Mouse (Mus musculus) layer of hippocampus, adult 11-12 months (tissue): ENCODE measurements at regions not wholly inside any gene's neighbourhood (a gene's known extent, or its start where the extent isn't known, plus 50 kb on each side); places are given as distances from the start of the nearest gene placed in this dataset.
A peak's percentile ranks its signal among the peaks of the same experiment; 100 is the strongest.

Experiments
- DNase-seq: peaks from one replicate; pipeline ENCODE4 v3.0.0; 2022; ENCODE audit warnings: low spot score

DNA sequence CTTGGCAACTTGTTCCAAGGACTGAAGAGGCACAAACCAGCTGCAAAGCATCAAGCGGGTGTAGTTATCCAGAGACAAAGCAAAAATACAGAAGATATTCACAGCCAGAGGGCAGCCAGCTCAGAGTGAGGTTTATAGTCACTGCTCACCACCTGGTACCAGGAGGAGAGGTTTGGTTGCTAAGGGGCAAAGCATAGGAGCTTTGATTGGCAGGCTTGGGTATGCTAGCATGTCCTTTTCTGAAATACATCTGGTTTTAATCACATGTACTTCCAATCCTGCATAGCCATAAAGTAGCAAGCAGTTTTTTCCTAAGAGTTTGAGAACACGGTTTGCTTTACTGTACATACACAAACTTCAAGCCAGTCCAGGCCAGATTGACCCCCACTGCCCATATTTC lies 349.4 kb downstream of the Matn1 start:
- DNase-seq: no peak

GRCm38 (mm10) chr4:131298011-131298674 lies 354.0 kb downstream of the Matn1 start:
- no peak for DNase-seq

- no peak for DNase-seq
These were observed 359.8 kb downstream of the Matn1 start for GRCm38 (mm10) chr4:131303936-131304335.

- peak; percentile 63 for DNase-seq
These were observed 360.2 kb downstream of the Matn1 start for GRCm38 (mm10) chr4:131304361-131304777.

DNA sequence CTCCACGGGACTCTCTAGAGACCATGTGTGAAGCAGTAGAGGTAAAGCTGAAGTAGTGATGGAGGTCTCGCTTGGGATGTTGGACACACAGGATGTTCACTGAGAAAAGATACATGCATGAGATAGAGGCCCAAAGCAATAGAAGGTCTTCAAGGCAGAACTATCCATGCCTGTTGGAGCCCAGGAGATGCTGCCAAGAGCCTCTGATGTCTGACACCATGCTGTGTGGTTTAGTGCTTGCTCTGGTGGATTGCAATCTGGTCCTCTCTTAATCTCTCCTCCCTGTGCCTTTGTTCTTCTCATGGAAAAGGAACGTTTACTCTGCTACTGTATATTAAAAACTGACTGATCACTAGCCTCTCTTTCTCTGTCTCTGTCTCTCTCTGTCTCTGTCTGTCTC lies 370.0 kb downstream of the Matn1 start:
- no peak for DNase-seq

DNA sequence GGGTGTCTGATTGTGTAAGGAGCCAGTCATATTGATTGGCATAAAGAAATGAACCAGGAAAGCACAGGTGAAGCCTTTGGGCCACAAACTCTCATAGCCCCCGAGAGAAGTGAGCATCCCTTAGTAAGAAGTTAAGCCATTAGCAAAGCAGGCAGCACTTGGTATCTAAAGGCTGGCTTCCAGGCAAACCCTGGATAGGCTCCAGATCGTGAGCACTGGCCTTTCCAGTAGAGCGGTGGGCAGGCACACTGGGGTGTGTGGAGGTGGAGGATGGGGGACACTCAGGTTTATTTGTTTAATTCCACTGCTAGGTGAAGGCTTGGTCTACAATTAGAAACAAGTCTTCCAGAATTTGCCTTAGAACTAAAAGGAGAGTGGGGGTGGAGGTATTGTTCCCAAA lies 371.9 kb downstream of the Matn1 start:
- no peak for DNase-seq

- no peak for DNase-seq
These were observed 378.1 kb downstream of the Matn1 start for GRCm38 (mm10) chr4:131322323-131322722.

DNA sequence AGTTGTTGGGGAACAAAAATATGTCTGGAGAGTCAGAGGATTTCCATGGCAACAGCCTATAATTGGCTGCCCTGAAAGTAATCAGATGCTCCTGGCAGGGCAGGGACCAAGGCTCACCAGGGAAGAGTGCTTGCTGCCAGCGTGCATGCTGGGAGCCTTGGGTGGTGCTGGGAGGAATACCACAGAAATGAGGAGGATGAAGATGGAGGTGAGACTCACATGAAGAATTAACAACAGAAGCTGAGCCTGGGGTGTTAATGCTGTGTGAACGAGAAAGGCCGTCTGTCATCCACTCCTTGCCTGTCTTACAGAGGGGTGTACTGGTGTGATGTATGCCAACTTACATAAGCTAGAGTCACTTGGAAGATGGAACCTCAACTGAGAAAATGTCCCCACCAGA lies 380.3 kb downstream of the Matn1 start:
- no peak for DNase-seq

DNA sequence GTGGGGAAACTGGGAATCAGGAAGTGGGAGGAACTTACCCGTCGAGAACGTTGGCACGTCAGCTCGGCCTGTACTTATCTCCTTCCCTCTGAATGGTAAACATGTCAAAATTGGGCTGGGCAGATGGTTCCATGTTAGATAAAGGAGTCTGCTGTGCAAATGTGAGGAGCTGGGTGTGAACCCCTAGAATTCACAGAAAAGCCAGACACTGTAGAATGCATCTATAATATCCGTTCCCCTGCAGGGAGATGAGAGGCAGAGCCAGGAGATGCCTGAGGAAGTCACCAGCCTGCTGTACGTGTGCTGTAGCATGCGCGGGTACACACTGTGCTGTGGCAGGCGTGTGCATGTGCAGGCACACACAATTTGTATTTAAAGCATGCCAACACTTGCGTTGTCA lies 381.0 kb downstream of the Matn1 start:
- DNase-seq: no peak

DNA sequence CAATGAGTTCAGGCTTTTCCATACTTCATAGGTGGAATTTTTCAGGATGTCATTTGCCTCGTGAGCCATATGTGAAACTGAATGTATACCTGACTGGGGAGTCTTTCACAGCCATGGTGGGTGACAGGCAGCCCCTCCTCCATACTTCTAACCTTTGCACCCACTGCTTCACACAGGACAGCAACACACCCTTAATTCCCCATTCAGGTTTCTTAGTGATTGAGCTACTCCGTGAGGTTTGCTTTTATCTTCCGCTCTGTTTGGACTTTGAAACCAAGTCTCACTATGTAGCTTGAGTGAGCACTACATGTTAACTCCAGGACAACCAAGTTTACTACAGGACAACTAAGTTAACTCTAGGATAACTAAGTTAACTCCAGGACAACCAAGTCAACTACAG lies 381.4 kb downstream of the Matn1 start:
- no peak for DNase-seq

- no peak for DNase-seq
These were observed 385.2 kb downstream of the Matn1 start for GRCm38 (mm10) chr4:131329398-131329797.

GRCm38 (mm10) chr4:131331646-131332045 lies 387.5 kb downstream of the Matn1 start:
- no peak for DNase-seq

DNA sequence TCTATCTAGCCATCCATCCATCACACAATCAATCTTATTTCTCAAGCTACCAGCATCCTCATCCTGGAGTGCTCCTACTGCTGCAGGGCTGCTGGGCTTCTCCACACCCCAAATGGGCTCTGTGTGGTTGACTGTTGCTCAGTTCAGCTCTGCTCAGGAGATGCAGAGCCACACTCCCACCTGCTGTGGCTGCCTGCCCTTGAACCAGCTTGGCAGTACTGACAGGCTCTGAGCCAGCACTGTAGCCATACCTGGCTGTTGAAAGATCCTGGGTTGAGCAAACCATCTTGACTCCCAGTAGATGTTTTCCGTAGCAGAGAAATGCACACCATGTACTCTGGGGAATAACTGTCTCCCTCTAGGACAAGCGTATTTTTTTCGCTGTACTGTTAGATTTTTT lies 392.6 kb downstream of the Matn1 start:
- DNase-seq: no peak

DNA sequence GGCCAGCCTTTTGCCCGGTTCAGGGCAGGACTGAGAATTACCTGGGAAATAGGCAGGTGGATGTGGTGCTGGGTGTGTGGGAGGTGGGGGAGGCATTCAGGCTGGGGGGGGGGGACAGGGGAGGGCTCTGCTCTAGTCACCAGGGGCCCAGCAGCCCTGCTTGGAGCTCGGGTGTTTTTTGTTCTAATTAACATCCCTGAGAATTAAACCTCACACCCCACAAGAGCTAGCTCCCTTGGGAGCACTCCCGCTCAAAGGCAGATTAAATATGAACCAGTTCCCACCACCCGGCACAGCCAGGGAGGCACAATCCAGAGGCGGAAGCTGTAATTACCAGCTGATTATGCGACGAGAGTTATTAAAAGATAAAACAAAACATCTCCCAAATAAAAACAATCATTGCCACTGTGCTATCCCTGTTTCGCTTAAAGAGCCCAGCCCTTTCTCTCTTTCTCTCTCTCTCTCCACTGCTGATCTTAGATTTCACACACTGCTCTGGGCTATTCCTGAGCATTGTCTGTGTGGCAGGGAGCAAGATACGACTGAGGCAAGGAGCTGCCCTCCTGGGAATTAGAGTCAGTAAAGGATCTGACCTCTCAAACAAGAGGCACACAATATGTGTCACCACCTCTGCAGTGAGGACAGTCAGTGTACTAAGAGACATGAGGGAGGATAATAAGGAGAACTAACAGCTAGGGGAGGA lies 397.0 kb downstream of the Matn1 start:
- DNase-seq: no peak

DNA sequence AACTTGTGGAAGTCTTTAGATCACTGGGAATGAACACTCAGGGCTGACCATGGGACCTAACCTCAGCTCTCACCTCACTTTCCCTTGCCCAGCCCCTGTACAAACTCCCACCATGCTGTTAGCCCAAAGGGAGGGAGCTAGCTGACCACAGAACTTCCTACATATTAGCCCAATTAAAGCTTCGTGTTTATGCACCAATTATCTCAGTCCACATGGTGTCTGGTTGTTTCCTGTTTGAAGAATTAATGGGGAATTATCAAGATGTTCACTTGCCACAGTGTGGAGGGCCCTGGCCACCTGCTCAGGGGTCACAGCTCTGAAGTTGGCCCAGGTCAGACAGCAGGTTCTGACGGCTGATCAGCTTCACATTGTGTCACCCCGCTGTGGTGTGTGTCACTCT lies 402.5 kb downstream of the Matn1 start:
- DNase-seq: no peak

- DNase-seq: no peak
These were observed 406.1 kb downstream of the Matn1 start for GRCm38 (mm10) chr4:131350268-131350667.

DNA sequence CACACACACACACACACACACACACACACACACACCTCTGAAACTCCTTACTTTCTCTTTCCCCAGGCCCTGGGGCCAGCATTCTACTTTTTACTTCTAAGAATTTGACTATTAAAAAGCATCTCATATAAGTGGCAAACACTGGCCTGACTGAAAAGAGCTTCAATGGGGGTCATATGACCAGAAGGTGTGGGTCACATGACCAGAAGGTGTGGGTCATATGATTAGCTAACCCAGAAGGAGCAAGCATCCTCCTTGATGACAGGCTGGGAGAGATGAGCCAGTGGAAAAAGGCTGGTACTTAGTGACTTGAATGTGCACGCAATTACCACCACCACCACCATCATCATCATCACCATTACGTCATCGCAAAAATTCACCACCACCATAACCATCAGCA lies 410.7 kb downstream of the Matn1 start:
- no peak for DNase-seq

DNA sequence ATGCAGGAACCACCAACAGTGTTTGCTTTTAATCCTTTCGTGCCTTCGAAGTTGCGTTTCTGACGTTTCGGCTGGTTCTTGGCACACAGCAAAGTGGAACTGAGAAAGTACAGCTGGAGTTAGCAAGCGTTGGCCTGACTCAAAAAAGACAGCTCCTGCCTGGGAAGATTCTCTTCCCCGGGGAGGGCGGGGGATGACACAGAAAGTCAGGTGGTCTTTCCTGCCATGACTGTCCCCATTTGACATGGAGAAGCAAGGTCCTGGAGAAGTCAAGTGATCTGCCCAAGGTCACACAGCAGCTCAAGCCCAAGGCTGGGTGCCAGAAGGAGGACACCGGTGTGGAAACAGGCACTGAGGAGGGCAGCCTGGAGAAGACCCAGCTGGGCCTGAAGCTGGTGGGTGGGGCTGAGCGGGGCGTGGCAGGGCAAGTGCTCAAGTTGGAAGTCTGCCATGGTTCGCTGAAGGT lies 411.4 kb downstream of the Matn1 start:
- DNase-seq: no peak

GRCm38 (mm10) chr4:131356316-131356715 lies 412.1 kb downstream of the Matn1 start:
- peak; percentile 48 for DNase-seq

DNA sequence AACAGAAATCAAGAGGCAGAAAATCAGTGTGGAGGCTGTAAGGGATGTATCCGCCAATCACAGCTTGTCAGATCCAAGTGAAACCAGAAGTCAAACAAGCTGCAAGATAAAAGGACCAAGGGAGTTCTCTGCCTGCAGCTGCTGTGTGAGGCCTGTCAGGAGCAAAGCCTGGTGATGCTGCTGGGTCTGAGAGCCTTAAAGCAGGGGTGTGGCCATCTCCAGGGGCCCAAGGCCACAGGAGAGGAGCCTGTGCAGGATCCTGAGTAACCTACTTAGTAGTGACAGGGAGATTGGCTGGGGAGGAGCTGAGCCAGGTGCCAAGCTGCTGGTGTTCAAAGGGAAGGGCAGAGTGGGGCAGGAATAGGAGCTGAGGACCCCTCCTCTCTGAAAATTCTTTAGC lies 418.8 kb downstream of the Matn1 start:
- no peak for DNase-seq

DNA sequence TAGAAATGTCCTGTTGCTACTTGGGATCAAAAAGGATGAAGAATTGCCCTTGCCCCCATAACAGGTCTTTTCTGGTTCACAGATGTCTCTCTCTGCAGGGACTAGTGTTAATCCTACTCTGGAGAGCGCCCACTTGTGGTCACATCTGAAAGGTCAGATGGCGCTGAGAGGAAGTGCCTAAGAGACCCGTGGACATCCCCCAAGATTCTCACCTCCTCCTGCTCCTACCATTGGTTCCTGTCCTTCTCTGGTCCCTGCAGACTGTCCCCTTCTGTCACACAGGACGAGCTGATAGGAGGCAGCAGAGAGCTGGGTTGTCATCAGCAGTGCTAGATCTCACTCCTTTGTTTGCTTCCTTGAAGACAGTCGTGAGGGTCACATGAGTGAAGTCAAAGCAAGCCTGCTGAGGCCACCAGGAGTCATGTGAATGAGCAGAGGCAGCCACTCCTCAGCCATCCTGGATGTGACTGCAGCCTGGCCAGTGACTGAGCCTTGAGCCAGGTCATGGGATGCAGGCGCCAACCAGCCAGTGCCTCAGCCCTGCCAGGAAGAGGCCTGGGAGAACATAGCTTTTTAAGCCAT lies 420.6 kb downstream of the Matn1 start:
- DNase-seq: peak; percentile 35

DNA sequence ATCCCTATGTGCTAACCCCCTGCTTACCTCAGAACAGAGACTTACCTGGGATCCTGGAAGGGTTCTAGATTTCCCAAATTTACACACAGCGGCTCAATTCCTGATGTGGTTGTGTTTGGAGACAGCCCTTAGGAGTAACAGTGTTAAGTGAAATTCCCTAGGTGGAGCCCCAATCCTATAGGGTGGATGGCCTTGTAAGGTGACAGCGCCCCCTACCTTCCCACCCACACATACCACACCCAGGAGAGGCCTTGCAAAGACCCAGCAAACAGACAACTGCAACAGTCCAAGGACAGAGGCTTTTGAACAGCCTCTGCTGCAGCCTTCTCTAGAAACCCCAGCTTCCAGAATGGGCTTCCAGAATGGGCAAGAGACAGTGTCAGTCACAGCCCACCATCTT lies 421.8 kb downstream of the Matn1 start:
- no peak for DNase-seq

DNA sequence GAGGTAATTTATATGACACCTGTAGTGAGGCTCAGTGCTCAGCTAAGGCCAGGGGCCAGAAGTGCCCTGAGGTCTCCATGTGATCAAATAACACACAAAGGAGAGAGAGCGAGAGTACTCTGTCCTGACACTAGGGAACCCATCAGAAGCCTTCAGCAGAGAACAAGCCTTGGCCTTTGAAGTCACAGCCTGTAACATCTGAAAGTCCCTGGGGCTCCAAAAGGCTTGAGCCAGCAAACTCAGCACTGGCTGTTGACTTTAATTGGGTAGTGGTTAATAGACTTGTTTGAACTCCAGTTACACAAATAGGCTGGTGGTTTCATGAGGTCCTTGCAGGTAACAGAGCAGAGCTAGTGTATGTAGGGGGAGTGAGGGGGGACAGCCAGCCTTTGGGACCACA lies 422.5 kb downstream of the Matn1 start:
- DNase-seq: no peak

GRCm38 (mm10) chr4:131372517-131372916 lies 428.3 kb downstream of the Matn1 start:
- no peak for DNase-seq
